Mouse (Mus musculus) WW6 (cell line): ENCODE results near the gene Calml3.

ENCODE experiments used
- DNase-seq: peaks from one replicate; pipeline ENCODE4 v3.0.0-alpha.2; 2013; ENCODE audit warnings: low read depth, low spot score

The Calml3 gene

DNA sequence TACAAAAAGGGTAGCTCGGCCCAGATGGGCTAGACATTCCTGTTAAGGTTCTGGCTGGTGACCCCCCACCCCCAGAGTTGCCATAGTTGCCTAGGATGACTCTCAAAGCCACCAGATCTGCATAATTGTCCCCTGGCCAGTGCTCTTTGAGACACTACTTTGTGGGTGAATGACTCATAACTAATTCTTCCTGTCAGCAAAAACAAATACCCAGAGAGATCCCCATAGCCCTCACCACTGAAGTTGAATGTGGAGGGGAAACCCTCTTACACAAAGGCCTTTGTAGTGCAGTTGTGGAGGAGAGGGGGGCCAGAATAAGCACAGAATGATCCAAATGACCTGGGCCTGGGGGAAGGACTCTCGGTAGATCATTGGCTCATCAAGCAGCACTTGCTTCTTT lies 21.6 kb downstream of the Calml3 start:
- DNase-seq = no peak

DNA sequence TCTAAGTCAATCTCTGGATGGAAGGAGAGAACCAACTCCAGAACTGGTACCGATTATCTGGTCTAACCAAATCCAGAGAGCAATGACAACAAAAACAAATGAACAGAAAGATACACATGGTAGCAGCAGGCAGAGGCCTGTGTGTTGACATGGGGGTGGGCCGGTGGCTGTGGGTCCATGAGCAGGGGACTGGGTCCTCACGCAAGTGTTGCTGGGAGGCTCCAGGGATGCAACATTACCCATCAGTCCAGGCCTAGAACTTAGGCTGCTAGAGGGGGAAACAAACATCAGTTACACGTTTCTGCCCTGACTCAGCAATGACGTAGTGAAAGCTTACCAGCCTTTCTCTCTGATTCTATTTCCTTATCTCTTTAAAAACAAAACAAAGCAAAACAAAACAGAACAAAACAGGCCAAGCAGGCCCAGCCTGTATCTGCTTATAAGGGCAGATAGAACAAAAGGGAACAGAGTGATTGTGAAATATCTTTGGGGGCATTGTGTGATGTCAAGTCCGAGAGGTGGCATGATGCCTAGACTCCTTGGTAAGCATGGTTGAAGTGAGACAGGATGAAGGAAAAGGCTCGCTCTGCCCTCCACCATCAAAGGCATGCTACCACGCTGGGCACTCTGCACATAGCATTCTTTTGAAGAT lies 24.4 kb downstream of the Calml3 start:
- no peak for DNase-seq

DNA sequence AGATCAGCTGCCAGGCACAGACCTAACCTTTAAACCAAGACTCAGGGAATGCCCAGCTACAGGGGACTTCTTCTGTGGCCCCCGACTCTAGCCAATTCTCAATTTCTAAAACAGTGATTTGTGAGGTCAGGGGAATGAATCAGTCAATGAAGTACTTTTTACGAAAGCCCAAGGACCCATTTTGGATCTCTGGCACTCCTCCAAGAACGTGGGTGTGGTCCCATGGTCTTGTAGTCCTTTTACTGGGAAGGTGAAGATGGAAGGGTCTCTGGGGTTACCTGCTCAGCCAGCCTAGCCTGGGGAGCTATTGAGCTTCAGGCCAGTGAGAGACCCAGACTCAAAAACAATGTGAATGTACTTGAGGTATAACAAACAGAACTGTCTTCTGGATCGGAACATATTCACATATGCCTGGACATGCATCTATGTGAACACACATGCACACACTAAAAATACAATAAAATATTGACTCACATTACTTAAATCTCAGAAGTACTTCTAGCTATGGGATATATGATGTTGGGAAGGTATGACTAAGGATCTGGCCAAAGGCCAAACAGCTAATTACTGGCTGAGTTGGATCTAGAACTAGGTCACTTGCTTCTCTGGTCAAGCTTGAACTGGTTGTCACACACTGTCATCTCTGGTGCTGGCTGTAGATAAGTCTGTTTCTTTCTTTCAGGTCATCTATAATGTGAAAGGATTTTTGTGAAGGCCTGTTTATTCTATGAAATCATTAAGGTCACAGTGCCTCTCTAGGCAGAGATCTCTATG lies 25.3 kb downstream of the Calml3 start:
- no peak for DNase-seq

DNA sequence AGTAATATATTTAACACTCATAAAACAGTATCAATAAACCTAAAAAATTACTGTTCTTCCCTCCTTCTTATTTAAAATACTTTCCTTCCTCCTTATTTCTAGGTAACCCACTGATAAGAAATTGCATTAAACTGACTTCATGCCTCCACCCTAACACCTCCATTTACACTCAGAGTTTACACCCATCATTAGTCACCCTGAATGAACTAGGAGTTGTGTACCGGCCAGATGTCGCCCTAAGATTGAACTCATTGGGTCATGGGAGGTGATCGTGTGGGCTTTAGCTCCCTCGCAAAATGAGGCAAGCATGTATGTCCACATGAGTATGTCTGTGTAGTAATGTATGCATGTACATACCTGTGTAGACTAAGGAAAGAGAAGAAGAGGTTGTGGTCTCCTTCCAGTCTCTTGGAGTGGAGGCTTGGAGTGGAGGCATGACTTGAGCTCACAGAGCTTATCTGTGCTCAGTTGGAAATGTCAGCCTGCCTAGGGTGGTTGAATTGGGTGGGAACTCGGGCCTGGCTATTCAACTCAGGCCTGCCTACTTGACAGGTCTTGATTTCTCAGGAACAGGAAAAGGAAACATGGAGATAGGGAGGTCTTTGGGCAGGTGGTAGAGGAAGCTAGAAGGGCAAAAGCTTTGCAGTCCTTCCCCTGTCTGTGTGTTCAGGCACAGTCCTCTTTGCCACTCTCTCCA lies 26.8 kb downstream of the Calml3 start:
- DNase-seq = no peak

DNA sequence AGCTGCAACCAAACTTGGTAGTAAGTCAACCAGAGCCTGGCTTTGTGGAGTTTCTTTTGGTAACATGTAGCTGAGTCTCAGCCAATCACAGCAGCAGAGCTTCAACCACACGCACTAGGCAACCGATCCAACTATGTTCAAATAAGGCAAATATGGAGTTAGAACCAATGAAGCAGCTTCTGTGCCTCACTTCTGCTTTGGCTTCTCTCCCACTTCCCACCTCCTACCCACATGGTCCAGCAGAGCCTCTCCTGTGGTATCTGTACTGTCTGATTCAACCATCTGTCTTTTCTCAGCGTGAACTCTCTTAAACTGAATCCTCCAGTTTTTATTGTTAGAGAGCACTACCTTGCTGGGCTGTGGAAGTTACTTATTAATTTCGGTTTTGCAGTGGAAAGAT lies 27.7 kb downstream of the Calml3 start:
- no peak for DNase-seq

DNA sequence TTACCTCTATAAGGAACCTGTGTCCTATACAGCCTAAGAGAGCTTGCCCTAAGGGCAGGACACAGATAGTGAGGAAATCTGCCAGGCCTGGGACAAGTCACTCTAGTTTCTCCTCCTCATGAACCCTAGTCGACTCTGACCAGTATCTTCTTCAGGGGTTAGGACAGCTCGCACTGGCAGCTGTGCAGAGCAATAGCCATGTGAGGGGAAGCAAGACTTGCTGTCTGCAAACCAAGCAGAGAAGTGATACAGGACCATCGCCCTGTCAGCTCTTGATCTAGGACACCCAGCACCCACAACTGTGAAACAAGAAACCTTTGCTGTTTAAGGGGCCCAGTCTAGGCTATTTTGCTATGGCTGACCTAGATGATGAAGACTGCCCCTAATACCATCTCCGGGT lies 29.1 kb downstream of the Calml3 start:
- DNase-seq = no peak

DNA sequence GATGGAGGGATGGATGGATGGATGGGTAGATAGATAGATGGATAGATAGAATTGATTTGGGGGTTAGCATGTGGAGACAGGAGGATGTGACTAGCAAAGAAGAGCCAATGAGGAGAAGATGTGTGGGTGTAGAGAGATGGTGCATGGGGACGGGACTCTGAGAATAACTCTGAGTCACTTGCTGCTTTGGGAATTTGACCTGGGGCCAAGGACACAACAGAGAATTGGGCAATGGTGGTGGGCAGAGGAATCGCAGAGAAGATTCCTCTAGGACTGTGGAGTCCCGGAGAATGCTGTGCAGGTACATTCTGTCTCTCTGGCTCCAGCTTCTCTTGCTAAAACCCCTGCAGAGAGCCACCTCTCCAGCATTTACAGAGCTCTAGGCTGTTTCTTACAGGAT lies 29.8 kb downstream of the Calml3 start:
- DNase-seq = no peak

DNA sequence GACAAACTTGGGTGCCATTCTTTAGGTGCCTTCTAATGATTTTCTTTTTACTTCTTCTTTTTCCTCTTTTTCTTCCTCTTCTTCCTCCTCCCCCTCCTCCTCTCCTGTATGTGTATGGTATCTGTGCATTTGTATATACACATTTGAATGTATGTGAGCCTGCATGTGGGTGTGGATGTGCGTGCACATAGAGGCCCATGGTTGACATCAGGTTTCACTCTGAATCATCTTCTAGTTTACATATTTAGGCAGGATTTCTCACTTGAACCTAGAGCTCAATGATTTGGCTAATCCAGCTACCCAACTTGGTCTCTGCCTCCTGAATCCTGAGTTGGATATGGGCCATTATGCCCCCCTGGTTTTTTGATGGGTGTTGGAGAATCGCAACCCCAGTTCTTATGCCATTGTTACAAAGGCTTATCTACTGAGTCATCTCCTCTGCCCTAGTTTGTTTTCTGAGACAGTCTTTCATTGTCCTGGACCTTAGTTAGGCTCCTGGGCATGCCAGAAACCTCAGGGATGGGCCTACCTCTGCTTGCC lies 30.9 kb downstream of the Calml3 start:
- DNase-seq = no peak

DNA sequence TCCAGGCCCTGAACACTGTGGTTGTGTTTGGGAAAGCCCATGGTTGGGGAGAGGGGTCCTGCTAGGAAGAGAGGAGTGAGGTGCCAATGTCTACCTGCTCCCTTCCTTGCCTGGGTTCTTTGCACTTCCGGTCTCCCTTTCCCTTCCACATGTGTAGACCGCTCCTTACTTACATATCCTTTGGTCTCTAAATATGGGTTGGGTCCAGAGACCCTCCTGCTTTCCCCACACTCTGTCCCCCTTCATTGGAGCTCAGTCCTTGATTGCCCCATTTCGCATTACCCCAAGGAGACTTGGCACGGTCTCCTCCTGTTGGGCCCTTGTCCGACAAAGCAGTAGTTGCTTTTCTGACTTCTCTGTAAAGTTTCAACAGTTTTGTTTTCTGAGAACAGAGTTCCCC lies 32.9 kb downstream of the Calml3 start:
- DNase-seq = no peak

DNA sequence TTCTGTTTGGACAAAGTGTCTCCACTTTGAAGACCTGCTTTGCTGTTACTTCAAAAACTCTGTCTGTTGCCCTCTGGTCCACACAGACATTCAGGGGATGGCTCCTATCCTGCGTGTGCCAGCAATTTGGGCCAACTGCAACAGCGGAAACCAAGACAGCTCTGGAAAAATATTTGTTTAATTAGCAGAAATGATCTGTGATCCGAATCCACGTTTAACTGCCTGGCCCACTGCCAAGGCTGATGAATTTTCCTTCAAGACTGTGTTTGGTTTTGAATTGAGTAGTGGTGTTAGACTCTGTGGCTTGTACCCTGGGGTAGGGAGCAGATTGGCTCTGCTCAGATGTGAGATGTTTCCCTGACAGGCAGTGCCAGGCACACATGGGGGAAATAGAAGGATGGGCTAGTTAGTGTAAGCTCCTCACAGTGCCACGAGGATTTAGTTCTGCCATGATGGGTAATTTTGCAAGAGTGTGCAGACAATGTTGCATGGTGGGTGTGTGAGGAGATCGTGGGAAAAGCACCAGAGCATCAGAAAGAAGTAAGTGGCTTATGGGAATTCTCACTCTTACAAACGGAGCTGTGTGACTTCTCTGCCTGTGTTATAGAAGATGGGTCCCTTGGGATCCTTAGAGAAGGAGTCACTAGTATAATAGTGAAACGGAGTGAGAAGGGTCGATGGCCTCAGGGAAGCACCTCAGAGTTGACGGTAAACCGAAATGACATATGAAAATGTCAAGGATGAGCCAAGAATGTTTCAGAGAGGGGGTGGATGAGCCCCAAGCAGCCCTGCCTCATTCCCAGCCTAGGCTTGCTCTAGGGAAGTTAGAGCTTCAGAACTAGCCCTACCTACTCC lies 33.7 kb downstream of the Calml3 start:
- no peak for DNase-seq

DNA sequence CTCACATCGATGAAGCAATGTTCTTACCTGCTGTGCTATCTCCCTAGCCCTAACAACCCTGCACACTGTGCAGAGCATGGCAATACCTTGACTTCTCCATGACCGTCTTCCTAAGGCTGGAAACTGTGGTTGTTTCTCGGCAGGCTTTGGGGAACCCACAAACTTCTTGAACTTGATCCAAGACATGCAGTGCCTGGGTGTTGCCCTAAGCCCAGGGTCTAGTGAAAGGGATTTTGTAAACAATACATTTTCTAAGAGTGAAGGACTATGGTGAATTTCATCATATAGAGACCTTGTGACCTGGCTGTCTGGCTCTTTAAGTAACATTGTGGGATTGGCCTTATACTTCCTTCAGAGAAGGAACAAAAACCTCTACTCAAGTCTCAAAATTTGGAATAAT lies 34.6 kb downstream of the Calml3 start:
- no peak for DNase-seq

DNA sequence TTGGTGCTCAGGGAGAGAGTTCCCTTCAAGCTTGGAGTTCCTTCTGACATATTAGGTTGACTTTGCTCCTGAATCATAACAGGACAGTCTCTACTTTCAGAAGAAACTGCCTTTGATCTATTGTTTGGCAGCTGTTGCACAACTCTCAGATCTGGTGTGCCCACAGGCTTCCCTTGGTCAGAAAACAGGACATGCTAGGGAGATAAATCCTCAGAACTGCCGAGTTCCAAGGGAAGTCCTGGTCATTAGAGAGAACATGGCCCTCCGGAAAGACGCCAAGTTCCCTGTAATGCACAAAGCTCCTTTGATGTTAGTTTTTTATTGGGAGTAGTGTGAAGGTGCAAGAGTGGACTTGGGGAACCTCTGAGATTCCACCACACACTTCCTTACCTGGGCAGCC lies 35.5 kb downstream of the Calml3 start:
- DNase-seq = no peak

DNA sequence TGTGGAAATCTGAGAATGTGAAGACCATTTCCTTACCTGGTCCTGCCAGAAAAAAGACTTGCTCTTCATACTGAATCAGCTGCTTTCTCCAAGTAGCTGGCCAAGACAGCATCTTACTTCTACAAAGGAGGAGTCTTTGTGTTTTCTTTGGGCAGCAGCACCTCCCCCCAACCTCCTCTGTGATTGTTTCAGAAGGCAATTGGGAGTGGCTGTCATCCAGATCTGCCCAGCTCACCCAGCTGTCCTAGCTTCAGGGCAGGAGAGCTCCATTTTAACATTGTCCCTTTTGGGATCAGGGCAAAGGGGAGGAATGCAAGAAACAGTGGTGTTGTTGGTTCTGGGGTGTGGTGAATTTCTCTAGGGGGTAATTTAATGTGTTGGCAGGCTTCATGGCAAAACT lies 37.0 kb downstream of the Calml3 start:
- DNase-seq = no peak

DNA sequence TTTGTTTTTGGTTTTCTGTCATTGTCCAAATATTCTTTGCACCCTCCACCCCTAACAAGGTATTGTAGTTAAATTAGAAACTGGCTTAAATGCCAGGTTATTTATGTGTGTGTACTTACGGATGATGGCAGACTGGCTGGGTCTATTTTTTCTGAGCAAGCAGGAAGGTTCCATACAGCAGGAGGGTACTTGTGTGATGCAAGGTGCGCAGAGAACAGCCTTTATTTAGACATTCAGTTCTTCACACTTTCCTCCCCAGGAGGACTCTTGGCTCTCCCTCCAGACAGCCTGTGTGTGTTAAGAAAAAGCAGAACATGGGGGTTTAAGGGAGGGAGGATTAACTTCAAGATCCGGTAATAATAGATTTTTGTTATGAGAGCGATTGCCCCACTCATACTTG lies 38.3 kb downstream of the Calml3 start:
- no peak for DNase-seq

DNA sequence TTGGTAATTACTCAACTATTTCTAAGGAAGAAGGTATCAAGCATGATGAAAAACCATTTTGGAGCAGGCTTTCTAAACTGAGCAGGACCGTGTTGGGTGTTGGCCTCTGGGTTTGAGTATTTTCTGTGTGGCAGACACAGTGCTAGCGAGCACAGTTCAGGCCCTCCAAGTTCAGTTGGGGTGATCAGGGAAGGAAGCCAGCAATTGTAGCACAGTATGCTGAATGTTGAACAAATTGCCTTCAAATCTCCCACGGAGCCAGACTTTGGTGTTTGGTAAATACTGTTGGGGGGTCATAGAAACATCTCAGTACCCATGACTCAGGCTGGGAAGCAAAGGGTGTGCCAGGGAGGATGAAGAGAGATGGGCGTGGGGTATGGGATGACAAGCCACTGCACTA lies 43.0 kb downstream of the Calml3 start:
- no peak for DNase-seq

DNA sequence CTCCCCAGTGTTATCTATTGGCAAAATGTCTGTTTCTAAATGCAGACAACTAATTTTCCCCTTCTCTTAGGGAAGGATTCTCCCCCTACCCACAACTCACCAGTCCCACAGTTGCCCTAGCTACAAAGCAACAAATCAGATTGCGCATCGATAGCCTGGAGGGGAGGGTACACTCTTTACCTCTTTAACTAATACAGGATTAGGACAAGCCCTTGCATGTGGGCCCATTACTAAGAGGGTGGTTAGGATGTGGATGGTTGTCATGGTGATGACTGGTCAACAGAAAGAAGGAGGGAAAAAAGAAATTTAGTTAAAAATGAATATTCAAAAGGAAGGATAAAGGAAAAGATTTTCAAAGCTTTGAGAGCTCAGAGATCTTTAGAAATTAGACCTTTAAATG lies 45.8 kb downstream of the Calml3 start:
- DNase-seq = no peak

DNA sequence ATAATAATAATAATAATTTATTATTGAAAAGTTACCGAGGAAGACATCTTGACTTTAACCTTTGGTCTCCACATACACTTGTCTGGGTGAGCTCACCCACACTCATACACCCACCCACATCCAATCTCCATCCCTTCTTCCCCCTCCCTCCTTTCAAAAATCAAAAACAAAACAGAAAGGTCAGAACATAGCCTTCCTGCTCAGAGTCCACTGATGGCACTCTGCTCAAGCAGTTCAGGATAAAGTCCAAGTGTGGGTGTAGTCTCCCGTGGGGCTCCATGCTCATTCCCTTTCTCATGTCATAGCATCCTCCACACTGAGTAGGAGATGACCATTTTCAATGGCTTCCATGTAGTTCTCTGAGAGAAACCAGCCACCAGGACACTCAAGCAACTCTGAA lies 50.8 kb downstream of the Calml3 start:
- no peak for DNase-seq
